Mouse (Mus musculus): ENCODE measurements around the gene C1qa.

C1qa gene

GRCm38 (mm10) chr4:136899154-136899553 lies 551 bp upstream of the C1qa start:
- DNase-seq, result no peak

DNA sequence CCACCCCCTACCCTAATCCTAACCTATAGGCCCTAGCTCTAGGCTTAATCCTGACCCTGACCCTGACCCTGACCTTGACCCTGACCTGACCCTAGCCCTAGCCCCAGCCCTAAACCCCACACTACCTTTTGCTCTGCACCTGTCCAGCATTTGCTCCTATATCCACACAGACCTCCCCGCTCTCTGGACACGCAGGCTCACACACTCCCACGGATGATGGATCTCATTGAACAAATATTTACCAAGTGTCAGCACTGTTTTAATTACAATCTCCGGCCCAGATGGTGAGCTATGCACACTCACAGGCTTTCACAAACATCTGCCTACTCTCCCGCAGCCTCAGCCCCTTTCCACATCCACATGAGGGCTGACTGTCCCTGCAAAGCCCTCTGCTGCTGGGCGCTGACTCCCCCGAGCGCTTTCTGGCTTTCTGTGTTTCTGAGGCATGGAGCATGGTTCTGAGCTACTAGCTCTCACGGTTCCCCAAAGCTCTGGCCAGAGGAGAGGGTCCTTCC lies 462 bp downstream of the C1qa start:
- no peak for DNase-seq

DNA sequence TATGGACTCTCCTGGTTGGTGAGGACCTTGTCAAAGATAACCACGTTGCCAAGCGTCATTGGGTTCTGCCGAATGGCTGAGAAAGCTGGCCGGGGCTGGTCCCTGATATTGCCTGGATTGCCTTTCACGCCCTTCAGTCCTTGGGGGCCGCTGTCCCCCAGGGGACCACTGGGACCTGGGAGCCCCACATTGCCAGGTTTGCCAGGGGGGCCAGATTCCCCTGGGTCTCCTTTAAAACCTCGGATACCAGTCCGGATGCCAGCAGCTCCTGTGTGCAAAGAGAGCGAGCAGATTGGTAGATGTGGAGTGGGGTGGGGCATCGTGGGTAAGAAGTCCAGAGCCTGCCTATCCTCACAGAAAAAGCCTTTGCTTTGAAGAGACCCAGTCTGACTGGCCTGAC lies 2.1 kb downstream of the C1qa start:
- no peak for DNase-seq

DNA sequence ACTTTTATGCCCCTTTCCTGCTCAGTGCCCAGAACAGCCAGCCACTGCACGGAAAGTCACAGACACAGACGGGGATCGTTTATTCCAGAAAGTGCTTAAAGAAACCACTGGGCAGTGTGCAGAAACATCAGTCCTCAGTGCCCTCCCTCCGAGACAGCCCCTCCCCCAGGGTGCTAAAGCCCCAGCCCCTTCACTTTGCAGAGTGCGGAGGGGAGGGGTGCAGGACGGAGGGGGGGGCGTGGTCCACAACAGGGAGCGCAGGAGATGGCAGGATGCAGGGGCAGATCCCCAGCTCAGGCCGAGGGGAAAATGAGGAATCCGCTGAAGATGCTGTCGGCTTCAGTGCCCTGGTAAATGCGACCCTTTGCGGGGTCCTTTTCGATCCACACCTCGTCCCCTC lies 2.7 kb downstream of the C1qa start:
- DNase-seq, result no peak

DNA sequence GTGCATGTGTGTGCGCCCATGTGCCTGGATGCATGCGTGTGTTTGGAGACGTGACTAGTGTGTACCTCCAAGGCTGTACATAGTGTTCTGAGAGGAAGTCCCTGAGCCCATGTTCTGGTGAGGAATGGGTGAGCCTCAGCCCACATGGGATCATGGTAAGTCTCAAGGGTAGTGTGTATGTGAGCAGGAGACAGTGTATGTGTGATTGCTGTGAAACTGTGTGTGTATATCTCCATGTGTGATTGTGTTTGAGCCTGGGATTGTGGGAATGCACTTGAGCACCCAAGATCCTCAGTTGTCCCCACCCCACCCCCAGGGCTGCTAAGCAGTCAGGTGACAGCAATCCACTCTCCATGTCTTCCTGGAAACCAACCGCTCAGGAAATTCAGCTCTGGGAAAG lies 3.8 kb downstream of the C1qa start:
- DNase-seq, result no peak

GRCm38 (mm10) chr4:136893691-136894543 lies 4.7 kb downstream of the C1qa start:
- peak; percentile 16 for DNase-seq

GRCm38 (mm10) chr4:136892811-136893210 lies 5.8 kb downstream of the C1qa start, which contains the start of gene C1qc:
Gene C1qc, minus strand, starts transcription at chr4:136893065.
- DNase-seq, result peak; percentile 9

GRCm38 (mm10) chr4:136892371-136892770 lies 6.2 kb downstream of the C1qa start:
- DNase-seq, result no peak

- no peak for DNase-seq
These were observed 7.5 kb downstream of the C1qa start for GRCm38 (mm10) chr4:136891115-136891514.

- DNase-seq, result no peak
These were observed 8.6 kb downstream of the C1qa start for GRCm38 (mm10) chr4:136889981-136890380.

DNA sequence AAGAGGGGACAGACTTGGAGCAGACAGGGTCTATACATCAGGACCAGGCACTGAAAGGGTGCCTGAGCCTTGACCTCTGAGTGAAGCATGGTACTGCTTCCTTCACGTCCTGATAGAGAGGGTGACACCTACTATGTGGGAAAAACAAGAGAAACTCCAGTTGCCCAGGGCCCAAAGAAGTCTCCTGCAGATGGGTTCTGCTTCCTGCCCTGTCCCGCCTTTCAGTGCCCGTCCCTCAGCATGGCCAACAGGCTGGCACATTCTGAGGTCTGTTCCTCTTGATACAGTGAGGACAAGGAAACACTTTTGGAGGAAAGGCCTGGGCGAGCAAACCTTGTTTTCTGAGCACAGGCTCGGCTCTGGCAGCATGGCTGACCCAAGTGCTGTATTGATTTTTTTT lies 10.9 kb downstream of the C1qa start:
- DNase-seq, result no peak

DNA sequence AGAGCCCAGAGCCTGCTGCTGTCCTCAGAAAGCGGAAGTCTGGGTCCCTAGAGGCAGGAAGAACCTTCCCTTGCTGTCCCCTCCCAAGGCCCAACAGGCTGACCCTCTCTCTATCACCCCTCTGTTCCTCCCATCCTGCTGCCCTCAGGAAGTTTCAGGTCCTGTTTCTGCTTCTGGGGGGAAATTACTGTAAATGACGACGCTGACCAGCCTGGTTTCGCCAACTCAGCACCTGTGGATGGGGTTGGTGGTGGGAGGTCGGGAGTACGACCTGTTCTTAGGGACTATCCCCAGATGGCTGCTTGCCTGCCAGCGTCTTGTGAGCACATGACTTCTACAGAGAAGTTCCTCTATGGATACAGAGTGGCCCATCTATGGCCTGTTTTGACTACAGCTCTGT lies 12.5 kb downstream of the C1qa start, which contains the start of gene C1qb:
TSS of gene C1qb (minus strand) at position 87 of the 400 bp plus-strand sequence.
- peak; percentile 8 for DNase-seq

- DNase-seq, result peak; percentile 14
These were observed 20.0 kb downstream of the C1qa start for GRCm38 (mm10) chr4:136878601-136879000.

- DNase-seq, result no peak
These were observed 20.4 kb downstream of the C1qa start for GRCm38 (mm10) chr4:136878171-136878570.

GRCm38 (mm10) chr4:136876971-136877370 lies 21.6 kb downstream of the C1qa start:
- peak; percentile 44 for DNase-seq

DNA sequence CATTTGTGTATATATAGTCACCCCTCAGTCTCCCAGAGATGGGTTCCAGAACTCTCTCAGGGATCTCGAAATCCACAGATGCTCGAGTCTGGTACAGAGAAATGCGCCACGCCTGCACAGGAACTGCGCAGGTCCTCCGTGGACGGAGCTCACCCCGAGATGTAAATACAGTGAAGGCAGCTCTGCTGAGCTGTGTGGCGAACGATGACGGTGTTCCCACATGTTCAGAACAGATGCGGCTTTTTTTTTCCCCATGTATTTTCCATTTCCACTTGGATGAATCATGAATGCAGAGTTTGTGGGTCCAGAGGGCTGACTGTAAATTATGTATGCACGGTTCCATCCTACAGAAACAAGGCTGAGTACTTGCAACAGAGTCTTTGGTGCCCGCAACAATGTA lies 23.6 kb downstream of the C1qa start:
- DNase-seq, result no peak

- DNase-seq, result no peak
These were observed 30.2 kb downstream of the C1qa start for GRCm38 (mm10) chr4:136868371-136868770.

DNA sequence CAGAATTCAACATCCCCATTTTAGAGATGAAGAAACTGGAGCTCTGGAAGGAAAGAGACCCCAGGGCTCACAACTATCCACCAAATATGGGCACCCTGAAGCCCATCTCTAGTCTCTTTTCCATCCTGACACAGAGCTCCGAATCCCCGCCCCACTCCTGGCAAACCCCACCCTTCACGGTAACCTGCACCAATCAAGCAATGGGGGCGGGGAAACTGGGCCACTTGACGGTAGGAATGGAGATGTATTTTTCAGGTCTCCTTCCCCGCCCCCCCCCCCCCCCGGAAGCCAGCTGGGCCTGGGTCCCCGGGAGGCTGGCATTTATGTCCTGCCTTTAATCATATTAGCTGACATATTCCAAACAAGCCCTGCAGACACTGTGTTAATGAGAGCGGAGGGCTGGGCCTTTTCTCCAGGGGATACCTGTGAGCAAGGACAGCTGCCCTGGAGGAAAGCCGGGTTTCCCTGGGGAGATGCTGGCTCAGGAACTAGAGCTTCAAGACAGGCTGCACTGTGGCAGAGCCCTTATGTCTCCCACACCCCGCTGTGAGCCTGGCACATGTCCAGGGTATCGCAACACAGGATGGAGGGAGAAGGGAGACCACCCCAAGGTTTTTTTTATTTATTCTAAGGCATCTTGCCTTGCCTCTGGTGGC lies 30.8 kb downstream of the C1qa start:
- DNase-seq, result no peak

- no peak for DNase-seq
These were observed 33.1 kb downstream of the C1qa start for GRCm38 (mm10) chr4:136865531-136865930.

DNA sequence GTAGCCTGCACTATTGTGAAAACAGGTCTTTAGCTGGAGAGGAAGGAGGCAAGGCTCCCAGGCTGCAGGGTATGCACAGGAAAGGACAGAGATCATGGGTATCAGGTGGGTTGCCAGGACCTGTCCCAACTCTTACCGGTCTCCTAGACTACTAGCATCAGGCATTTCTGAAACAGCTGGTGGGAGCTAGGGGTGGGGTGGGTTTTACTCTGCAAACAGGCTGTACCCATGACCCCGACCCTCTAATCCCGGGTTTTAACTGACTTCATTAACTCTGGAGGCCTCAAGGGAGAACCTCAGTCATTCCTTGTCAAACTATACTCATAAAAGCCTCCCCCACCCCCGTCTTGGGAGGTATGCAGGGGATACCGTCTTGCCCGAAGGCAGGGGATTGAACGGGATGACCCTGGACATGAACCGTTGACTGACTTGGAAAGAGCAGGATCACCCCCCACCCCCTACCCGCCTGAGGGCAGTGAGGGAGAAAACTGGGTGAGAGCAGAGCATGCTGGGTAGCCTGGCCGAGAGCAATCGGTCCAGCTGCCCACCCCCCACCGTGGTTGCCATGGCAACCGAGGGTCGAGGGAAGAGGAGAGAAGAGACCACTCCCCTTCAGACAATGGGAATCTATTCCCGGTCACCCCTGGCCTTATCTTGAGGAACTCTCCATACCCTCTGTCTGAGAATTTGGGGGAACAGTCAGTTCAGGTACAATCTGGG lies 33.7 kb downstream of the C1qa start:
- no peak for DNase-seq

DNA sequence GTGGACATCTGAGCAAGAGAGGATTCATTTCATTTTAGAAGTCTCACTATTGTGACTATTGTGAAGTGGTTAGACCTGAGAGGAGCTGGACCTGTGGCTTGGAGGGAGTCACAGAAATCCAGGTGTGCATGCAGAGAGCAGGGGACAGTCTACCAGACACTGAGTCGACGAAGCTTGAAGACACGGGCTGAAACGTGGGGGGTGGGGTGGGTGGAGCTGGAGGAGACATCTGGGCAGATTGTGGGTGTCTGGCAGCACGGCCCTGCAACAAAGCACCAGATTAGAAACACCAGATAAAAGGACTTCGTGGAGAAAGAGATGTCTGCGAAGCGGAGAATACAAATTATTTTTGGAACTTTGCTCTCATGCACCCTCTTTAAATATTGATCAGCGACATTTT lies 35.1 kb downstream of the C1qa start:
- no peak for DNase-seq

GRCm38 (mm10) chr4:136862411-136862810 lies 36.2 kb downstream of the C1qa start:
- no peak for DNase-seq

- no peak for DNase-seq
These were observed 36.8 kb downstream of the C1qa start for GRCm38 (mm10) chr4:136861806-136862205.

All from kidney, adult 9 months (tissue).